Mouse (Mus musculus): ENCODE data around the gene Cdk14.

- TF ChIP-seq CTCF (IDR thresholded peaks at IDR 0.05; ENCODE audit: borderline replicate concordance, insufficient read depth, low read depth, low read length) (no peak), POLR2A (IDR thresholded peaks at IDR 0.05; ENCODE audit: borderline replicate concordance, insufficient read depth, low read length) (no peak)
These were observed 304.6 kb downstream of the Cdk14 start for GRCm38 (mm10) chr5:5115546-5115945.

Data from cerebellum, adult 2 months (tissue).